Mouse (Mus musculus): ENCODE results near the gene Spice1. TPM values are rescaled to one million over a fixed set of nuclear protein-coding genes. Genes with fewer than 3 reads are reported as not detected.
A peak's percentile ranks its signal among the peaks of the same experiment; 100 is the strongest.

The Spice1 gene
- polyA plus RNA-seq, 1 experiment from 2014 or later, result 30.0 TPM

- 50% methylated on average over 4 of the region's 4 CpGs for WGBS
- Histone ChIP-seq H3K27me3 (ENCODE audit: control insufficient read depth, insufficient read depth, low read length) (no peaks in the 10 kb centered on the region), H3K4me1 (ENCODE audit: control insufficient read depth, insufficient read depth, low read length) (0 out of 2 replicates have a peak, but pooled peaks cover 2% of the 10 kb centered on the region), H3K4me2 (replicated peaks; ENCODE audit: low read depth, low read length) (no peak overlapping the region), H3K27ac (ENCODE audit: low read length) (no peak overlapping the region; the same call in 1 of the 2 replicates), H3K36me3 (ENCODE audit: control insufficient read depth, insufficient read depth, low read length) (no peaks in the 10 kb centered on the region), H3K4me3 (ENCODE audit: low read depth, low read length) (no peak overlapping the region), H3K9me3 (ENCODE audit: control insufficient read depth, low read depth, low read length) (no peaks in the 10 kb centered on the region), H3K9ac (replicated peaks; ENCODE audit: low read depth, low read length) (no peak overlapping the region)
- 0 out of 2 replicates have a peak, but pooled peaks have one; percentile 19 for ATAC-seq (ENCODE audit: insufficient number of reproducible peaks, insufficient read depth, low FRiP score, low read depth)
Measured at GRCm38 (mm10) chr16:44328644-44329043, 18.3 kb upstream of the Spice1 start.

GRCm38 (mm10) chr16:44330657-44331056 lies 16.3 kb upstream of the Spice1 start:
- WGBS, result 84% methylated on average over 9 of the region's 9 CpGs
- no peaks in the 10 kb centered on the region for H3K27me3 ChIP-seq (ENCODE audit: control insufficient read depth, insufficient read depth, low read length)
- no peaks in the 10 kb centered on the region for H3K9me3 ChIP-seq (ENCODE audit: control insufficient read depth, low read depth, low read length)
- ATAC-seq (ENCODE audit: insufficient number of reproducible peaks, insufficient read depth, low FRiP score, low read depth), result no peak
- 0 out of 2 replicates have a peak, but pooled peaks cover 2% of the 10 kb centered on the region for H3K4me1 ChIP-seq (ENCODE audit: control insufficient read depth, insufficient read depth, low read length)
- no peak overlapping the region for H3K4me3 ChIP-seq (ENCODE audit: low read depth, low read length)
- H3K9ac ChIP-seq (replicated peaks; ENCODE audit: low read depth, low read length), result no peak overlapping the region
- no peak overlapping the region for H3K4me2 ChIP-seq (replicated peaks; ENCODE audit: low read depth, low read length)
- no peaks in the 10 kb centered on the region for H3K36me3 ChIP-seq (ENCODE audit: control insufficient read depth, insufficient read depth, low read length)
- no peak overlapping the region for H3K27ac ChIP-seq (ENCODE audit: low read length)

- Histone ChIP-seq H3K36me3 (ENCODE audit: control insufficient read depth, insufficient read depth, low read length) (no peaks in the 10 kb centered on the region), H3K4me1 (ENCODE audit: control insufficient read depth, insufficient read depth, low read length) (0 out of 2 replicates have a peak, but pooled peaks cover 2% of the 10 kb centered on the region), H3K9me3 (ENCODE audit: control insufficient read depth, low read depth, low read length) (no peaks in the 10 kb centered on the region), H3K27me3 (ENCODE audit: control insufficient read depth, insufficient read depth, low read length) (no peaks in the 10 kb centered on the region), H3K4me3 (ENCODE audit: low read depth, low read length) (no peak overlapping the region), H3K27ac (ENCODE audit: low read length) (no peak overlapping the region), H3K4me2 (replicated peaks; ENCODE audit: low read depth, low read length) (no peak overlapping the region), H3K9ac (replicated peaks; ENCODE audit: low read depth, low read length) (no peak overlapping the region)
- WGBS, result 39% methylated on average over 9 of the region's 9 CpGs
- ATAC-seq (ENCODE audit: insufficient number of reproducible peaks, insufficient read depth, low FRiP score, low read depth), result no peak
Measured at GRCm38 (mm10) chr16:44331154-44331553, 15.8 kb upstream of the Spice1 start.

GRCm38 (mm10) chr16:44331671-44331994 lies 15.3 kb upstream of the Spice1 start:
- ATAC-seq (ENCODE audit: insufficient number of reproducible peaks, insufficient read depth, low FRiP score, low read depth), result 0 out of 2 replicates have a peak, but pooled peaks have one; percentile 21
- peak overlapping the region; percentile 64 for H3K4me3 ChIP-seq (ENCODE audit: low read depth, low read length)
- no peaks in the 10 kb centered on the region for H3K36me3 ChIP-seq (ENCODE audit: control insufficient read depth, insufficient read depth, low read length)
- H3K27me3 ChIP-seq (ENCODE audit: control insufficient read depth, insufficient read depth, low read length), result no peaks in the 10 kb centered on the region
- 23% methylated on average over 6 of the region's 6 CpGs for WGBS
- 0 out of 2 replicates have a peak overlapping the region, but pooled peaks have one; percentile 34 for H3K9ac ChIP-seq (replicated peaks; ENCODE audit: low read depth, low read length)
- H3K4me1 ChIP-seq (ENCODE audit: control insufficient read depth, insufficient read depth, low read length), result 0 out of 2 replicates have a peak, but pooled peaks cover 2% of the 10 kb centered on the region
- no peak overlapping the region for H3K27ac ChIP-seq (ENCODE audit: low read length)
- peak overlapping the region; percentile 96 for H3K4me2 ChIP-seq (replicated peaks; ENCODE audit: low read depth, low read length)
- H3K9me3 ChIP-seq (ENCODE audit: control insufficient read depth, low read depth, low read length), result no peaks in the 10 kb centered on the region

GRCm38 (mm10) chr16:44331995-44332860 lies 14.7 kb upstream of the Spice1 start:
- ATAC-seq (ENCODE audit: insufficient number of reproducible peaks, insufficient read depth, low FRiP score, low read depth), result 0 out of 2 replicates have a peak, but pooled peaks have one; percentile 14
- H3K27ac ChIP-seq (ENCODE audit: low read length), result no peak overlapping the region

GRCm38 (mm10) chr16:44332861-44333284 lies 14.0 kb upstream of the Spice1 start, which contains the start of gene Sidt1:
Sidt1 (minus strand) TSS chr16:44333196.
- WGBS, result 3% methylated on average over 15 of the region's 15 CpGs
- H3K27ac ChIP-seq (ENCODE audit: low read length), result no peak within 1 kb of the TSS
- no peaks in the 10 kb centered on the region for H3K27me3 ChIP-seq (ENCODE audit: control insufficient read depth, insufficient read depth, low read length)
- 0 out of 2 replicates have a peak, but pooled peaks cover 2% of the 10 kb centered on the region for H3K4me1 ChIP-seq (ENCODE audit: control insufficient read depth, insufficient read depth, low read length)
- peak within 1 kb of the TSS; percentile 96 for H3K4me2 ChIP-seq (replicated peaks; ENCODE audit: low read depth, low read length)
- peak within 1 kb of the TSS; percentile 34 for H3K9ac ChIP-seq (replicated peaks; ENCODE audit: low read depth, low read length)
- peak within 1 kb of the TSS; percentile 64 for H3K4me3 ChIP-seq (ENCODE audit: low read depth, low read length)
- ATAC-seq (ENCODE audit: insufficient number of reproducible peaks, insufficient read depth, low FRiP score, low read depth), result peak; percentile 54; the same call in 1 of the 2 replicates
- H3K9me3 ChIP-seq (ENCODE audit: control insufficient read depth, low read depth, low read length), result no peaks in the 10 kb centered on the region
- H3K36me3 ChIP-seq (ENCODE audit: control insufficient read depth, insufficient read depth, low read length), result no peaks in the 10 kb centered on the region

More at GRCm38 (mm10) chr16:44331995-44332860, 14.7 kb upstream of the Spice1 start:
- WGBS, result under 1% methylated on average over 59 of the region's 60 CpGs
- Histone ChIP-seq H3K4me3 (ENCODE audit: low read depth, low read length) (peak overlapping the region; percentile 64), H3K27me3 (ENCODE audit: control insufficient read depth, insufficient read depth, low read length) (no peaks in the 10 kb centered on the region), H3K4me1 (ENCODE audit: control insufficient read depth, insufficient read depth, low read length) (0 out of 2 replicates have a peak, but pooled peaks cover 2% of the 10 kb centered on the region), H3K9me3 (ENCODE audit: control insufficient read depth, low read depth, low read length) (no peaks in the 10 kb centered on the region), H3K36me3 (ENCODE audit: control insufficient read depth, insufficient read depth, low read length) (no peaks in the 10 kb centered on the region), H3K4me2 (replicated peaks; ENCODE audit: low read depth, low read length) (peak overlapping the region; percentile 96), H3K9ac (replicated peaks; ENCODE audit: low read depth, low read length) (peak overlapping the region; percentile 34)

GRCm38 (mm10) chr16:44337541-44337940 lies 9.4 kb upstream of the Spice1 start:
- Histone ChIP-seq H3K4me3 (ENCODE audit: low read depth, low read length) (no peak overlapping the region), H3K4me2 (replicated peaks; ENCODE audit: low read depth, low read length) (no peak overlapping the region), H3K36me3 (ENCODE audit: control insufficient read depth, insufficient read depth, low read length) (no peaks in the 10 kb centered on the region), H3K4me1 (ENCODE audit: control insufficient read depth, insufficient read depth, low read length) (no peaks in the 10 kb centered on the region), H3K9ac (replicated peaks; ENCODE audit: low read depth, low read length) (no peak overlapping the region), H3K27me3 (ENCODE audit: control insufficient read depth, insufficient read depth, low read length) (no peaks in the 10 kb centered on the region), H3K27ac (ENCODE audit: low read length) (no peak overlapping the region), H3K9me3 (ENCODE audit: control insufficient read depth, low read depth, low read length) (no peaks in the 10 kb centered on the region)
- no peak for ATAC-seq (ENCODE audit: insufficient number of reproducible peaks, insufficient read depth, low FRiP score, low read depth)

GRCm38 (mm10) chr16:44349801-44350397 lies 3.0 kb downstream of the Spice1 start:
- no peaks in the 10 kb centered on the region for H3K36me3 ChIP-seq (ENCODE audit: control insufficient read depth, insufficient read depth, low read length)
- WGBS, result 70% methylated on average over 4 of the region's 4 CpGs
- peaks cover 15% of the 10 kb centered on the region for H3K4me1 ChIP-seq (ENCODE audit: control insufficient read depth, insufficient read depth, low read length)
- no peak overlapping the region for H3K4me2 ChIP-seq (replicated peaks; ENCODE audit: low read depth, low read length)
- no peak overlapping the region for H3K9ac ChIP-seq (replicated peaks; ENCODE audit: low read depth, low read length)
- no peak for ATAC-seq (ENCODE audit: insufficient number of reproducible peaks, insufficient read depth, low FRiP score, low read depth)
- no peak overlapping the region for H3K4me3 ChIP-seq (ENCODE audit: low read depth, low read length)
- no peaks in the 10 kb centered on the region for H3K9me3 ChIP-seq (ENCODE audit: control insufficient read depth, low read depth, low read length)
- H3K27me3 ChIP-seq (ENCODE audit: control insufficient read depth, insufficient read depth, low read length), result no peaks in the 10 kb centered on the region
- no peak overlapping the region for H3K27ac ChIP-seq (ENCODE audit: low read length)
